Mouse (Mus musculus): ENCODE data around the gene Tent5c.
A peak's percentile ranks its signal among the peaks of the same experiment; 100 is the strongest.
"Not testable (repeated sequence)": the region's sequence is repeated elsewhere in the genome, so short reads cannot be mapped to it uniquely, and the experiment has no call there.

Gene Tent5c

DNA sequence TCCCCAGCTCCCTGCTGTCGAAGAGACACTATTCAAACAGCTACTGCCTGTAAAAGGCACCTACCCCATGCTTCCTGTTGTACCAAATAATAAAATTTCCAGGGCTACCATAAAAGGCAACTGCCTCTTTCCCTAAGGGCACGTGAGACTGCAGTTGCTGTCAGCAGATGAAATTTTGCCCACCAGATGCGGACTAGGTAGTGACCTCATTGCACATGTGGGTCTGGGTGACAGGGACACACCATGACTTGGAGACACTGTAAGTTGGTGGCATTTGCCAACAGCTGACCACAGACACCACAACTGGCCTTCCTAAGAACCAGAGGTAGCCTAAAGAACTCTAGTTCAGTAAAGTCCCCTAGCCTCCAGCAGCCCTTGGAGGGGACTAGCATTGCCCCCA, 50.0 kb downstream of the Tent5c start:
- DNase-seq (ENCODE audit: low spot score in 2 of 2): no peak

DNA sequence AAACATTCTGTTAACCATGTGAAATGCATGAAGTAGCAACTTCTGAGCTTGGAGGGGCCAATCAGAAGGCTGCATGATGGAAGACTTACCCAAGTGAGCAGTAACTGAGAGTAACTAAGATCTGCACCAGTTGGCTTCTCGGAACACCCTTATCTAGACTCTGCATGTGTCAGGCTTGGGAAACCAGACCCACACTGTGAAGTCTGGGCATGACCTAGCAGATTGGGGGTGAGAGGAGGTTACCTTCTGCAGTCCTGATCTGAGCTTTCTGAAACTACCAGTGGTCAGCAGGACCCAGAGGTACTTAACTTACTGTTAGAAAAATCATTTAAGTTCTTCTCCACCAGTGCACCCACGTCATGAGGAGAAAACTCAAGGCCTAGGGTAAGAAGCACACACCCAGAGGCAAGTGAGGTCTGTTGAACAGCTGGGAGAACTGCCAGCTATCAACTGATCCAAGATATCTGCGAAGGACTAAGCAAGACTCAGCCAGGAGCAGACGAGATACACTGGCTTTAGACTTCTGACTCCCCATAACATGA, 50.6 kb downstream of the Tent5c start:
- DNase-seq (ENCODE audit: low spot score in 2 of 2): no peak

GRCm38 (mm10) chr3:100436756-100437155, 52.4 kb downstream of the Tent5c start:
- no peak for DNase-seq (ENCODE audit: low spot score in 2 of 2)

DNA sequence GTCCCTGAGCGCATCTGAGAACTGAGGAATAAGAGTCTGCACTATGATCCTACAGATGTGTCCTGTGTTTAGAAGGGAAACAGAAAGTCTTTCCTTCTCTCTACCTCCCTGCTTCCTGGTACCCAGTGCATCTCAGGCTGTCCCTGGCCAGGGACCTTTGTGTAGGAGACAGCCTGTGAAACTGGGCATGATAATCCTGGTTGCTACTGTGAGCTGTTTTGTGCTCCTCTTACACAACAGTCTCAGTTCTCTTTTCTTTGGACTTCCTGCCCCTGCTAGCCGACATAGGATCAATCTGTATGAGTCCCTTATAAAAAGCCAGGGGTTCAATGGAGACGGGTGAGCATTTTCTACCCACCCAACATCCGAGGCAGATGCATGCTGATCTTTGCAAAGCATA, 57.4 kb downstream of the Tent5c start:
- DNase-seq (ENCODE audit: low spot score in 2 of 2): no peak

- no peak for DNase-seq (ENCODE audit: low spot score in 2 of 2)
Observed at GRCm38 (mm10) chr3:100430731-100431130, 58.4 kb downstream of the Tent5c start.

GRCm38 (mm10) chr3:100430101-100430500, 59.0 kb downstream of the Tent5c start:
- DNase-seq (ENCODE audit: low spot score in 2 of 2): no peak

GRCm38 (mm10) chr3:100429667-100430066, 59.5 kb downstream of the Tent5c start:
- DNase-seq (ENCODE audit: low spot score in 2 of 2): no peak

- no peak for DNase-seq (ENCODE audit: low spot score in 2 of 2)
Observed at GRCm38 (mm10) chr3:100427548-100427947, 61.6 kb downstream of the Tent5c start.

GRCm38 (mm10) chr3:100422392-100423167, 66.5 kb downstream of the Tent5c start:
- peak in 1 of 2 experiments; percentile 24 for DNase-seq (ENCODE audit: low spot score in 2 of 2)

- no peak for DNase-seq (ENCODE audit: low spot score in 2 of 2)
Observed at GRCm38 (mm10) chr3:100421354-100421753, 67.8 kb downstream of the Tent5c start.

DNA sequence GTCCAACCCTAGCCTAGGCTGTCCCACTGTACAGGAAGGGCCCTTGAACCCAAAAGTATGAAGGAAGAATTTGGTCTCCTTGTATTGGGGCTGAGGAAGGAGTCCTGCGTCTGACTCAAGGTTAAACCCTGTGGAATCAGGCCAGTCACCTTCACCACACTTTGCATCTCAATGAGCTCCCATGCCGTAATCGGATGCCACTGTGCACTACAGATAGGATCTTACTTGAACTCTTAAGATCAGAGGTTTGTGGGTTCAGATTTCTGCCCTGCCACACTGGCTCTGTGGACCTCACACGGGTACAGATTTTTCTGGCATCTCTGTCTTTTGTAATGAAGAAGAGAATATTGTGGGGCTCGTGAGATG, 68.5 kb downstream of the Tent5c start:
- DNase-seq (ENCODE audit: low spot score in 2 of 2): no peak

- no peak for DNase-seq (ENCODE audit: low spot score in 2 of 2)
Observed at GRCm38 (mm10) chr3:100419962-100420690, 69.0 kb downstream of the Tent5c start.

DNA sequence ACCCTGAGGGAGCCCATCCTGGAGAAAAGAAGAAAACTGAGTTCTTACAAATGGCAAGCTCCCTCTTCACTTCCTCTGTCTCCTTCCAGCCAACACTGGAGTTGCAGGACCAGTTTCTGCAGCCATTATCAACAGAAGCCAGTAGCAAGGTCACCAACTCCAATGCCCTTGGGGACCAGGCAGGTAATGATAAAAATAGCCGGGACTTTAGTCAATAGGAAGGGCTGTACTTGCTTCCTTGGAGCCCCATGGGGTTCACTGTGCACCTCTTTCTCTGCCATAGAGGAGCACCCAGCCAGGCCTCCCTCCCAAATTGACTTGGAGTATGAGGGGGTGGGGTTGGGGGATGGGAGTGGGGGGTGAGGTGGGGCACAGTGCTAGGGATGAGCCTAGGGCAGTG, 70.7 kb downstream of the Tent5c start:
- DNase-seq (ENCODE audit: low spot score in 2 of 2): no peak

GRCm38 (mm10) chr3:100417772-100418311, 71.3 kb downstream of the Tent5c start:
- peak in 1 of 2 experiments; percentile 29 for DNase-seq (ENCODE audit: low spot score in 2 of 2)

GRCm38 (mm10) chr3:100415671-100416070, 73.5 kb downstream of the Tent5c start:
- no peak for DNase-seq (ENCODE audit: low spot score in 2 of 2)

DNA sequence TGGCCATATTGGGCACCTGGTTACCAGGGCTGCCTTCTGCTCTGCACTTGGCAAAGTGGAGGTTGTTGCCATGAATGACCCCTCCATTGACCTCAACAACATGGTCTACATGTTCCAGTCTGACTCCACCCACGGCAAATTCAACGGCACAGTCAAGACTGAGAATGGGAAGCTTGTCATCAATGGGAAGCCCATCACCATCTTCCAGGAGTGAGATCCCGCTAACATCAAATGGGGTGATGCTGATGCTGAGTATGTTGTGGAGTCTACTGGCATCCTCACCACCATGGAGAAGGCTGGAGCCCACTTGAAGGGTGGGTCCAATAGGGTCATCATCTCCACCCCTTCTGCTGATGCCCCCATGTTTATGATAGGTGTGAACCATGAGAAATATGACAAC, 75.5 kb downstream of the Tent5c start:
- DNase-seq (ENCODE audit: low spot score in 2 of 2): not testable (repeated sequence)

DNA sequence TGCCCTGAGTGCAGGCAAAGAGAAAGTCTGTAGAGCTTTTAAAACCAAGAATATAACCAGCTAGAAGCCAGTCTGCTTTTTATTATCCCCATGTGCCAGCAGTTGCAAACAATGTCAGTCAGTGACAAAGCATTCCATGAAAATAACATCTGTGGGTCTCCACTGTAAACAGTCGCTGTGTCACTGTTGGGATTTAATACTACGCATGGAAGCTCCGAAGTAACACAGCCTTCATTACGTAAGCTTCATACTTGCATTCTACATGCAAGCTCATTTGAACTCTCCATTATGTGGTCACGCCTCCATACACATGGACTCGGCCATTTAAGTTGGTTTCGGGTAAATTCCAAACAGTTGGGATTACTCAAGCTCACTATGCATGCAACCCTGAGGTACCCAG, 77.2 kb downstream of the Tent5c start:
- no peak for DNase-seq (ENCODE audit: low spot score in 2 of 2)

GRCm38 (mm10) chr3:100409280-100409679, 79.8 kb downstream of the Tent5c start:
- DNase-seq (ENCODE audit: low spot score in 2 of 2): no peak

DNA sequence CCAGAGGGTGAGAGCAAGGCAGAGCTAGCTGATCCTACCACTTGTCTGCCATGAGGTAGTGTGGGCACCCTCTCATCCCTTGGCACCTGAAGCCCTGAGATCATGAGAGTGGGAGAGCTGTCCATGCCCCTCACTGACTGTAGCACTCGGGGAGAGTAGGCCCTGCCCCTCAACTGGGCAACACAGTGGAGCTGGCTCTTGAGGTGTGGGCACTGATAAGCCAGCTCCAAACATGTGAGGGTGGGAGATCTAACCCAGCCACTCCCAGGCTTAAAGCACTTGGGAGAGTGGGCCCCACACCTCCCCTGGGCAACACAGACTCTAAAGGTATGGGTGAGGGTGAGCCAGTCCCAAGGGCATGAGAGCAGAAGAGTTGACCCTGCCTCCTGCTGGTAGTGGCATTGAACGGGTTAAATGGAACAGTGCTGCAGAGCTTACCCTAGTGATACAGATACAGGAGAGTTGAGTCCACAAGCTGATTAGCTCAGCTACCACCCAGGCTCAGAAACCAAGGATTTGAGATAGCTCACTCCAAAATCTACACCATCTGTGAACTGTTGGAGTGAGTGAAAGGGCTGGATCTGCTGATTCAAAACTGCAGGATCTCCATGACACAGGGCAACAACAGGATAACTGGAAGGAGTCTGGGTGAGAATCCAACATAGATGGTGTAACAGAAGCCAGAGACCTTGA, 80.6 kb downstream of the Tent5c start:
- no peak for DNase-seq (ENCODE audit: low spot score in 2 of 2)

DNA sequence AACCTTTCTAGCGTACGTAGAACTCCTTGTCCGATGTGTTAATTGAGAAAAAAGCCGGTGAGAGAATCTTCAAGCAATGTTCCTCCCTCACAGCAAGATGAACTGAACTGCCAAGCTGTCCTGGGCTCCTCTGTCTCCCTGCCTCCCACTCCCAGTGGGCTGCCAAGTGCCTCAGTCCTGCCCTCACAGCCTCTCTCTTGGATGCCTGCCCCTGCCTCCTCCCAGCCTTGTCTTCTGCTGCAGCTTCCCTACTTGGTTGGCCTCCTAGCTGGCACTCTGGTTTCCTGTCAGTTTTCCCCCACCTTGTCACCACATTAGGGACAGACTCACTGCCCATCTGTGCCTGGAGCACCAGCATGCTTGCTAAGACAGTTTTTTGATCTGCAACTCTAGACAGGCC, 86.5 kb downstream of the Tent5c start:
- no peak for DNase-seq (ENCODE audit: low spot score in 2 of 2)
